Mouse (Mus musculus) ES-Bruce4 (cell line): ENCODE data around the gene Pde9a.

Source experiments
- CTCF ChIP-seq: IDR thresholded peaks from one replicate; pipeline ENCODE4 v1.8.1; 2011; ENCODE audit warnings: low read depth, low read length
- EP300 ChIP-seq: IDR thresholded peaks from 2 replicates; pipeline ENCODE4 v1.6.1; 2011; ENCODE audit warnings: low read depth, low read length; ENCODE audit not compliant: insufficient read depth
- POLR2A ChIP-seq: IDR thresholded peaks from one replicate; pipeline ENCODE4 v1.8.1; 2011; ENCODE audit warnings: low read length; ENCODE audit not compliant: insufficient read depth

DNA sequence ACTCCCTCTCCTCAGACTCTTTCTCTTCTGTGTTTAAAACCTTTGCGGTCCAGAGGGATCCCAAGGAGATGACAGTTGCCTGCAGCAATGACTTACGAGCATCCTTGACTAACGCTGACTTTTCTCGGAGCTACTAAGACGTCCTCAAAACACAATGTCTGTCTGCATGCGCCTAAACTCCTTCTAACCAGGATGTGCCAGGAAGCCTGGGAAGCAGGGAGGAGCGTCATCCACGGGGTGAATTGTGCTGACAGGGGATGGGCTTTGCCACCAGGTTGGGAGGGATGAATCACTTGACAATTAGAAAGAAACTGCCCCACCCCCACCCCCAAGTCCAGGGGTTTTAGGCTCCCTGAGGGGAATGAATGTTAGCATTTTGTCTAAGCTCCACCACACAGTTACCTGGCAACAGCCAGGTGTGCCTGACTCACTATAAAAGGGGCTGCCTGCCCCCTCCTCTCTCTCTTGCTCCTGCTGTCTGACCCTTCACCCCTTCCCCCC is 48.9 kb downstream of the Pde9a start:
- TF ChIP-seq POLR2A = no peak
- no peak for TF ChIP-seq CTCF
- no peak for TF ChIP-seq EP300
